ENCODE assay signal across 8 mouse cellular contexts in the genomic region with DNA sequence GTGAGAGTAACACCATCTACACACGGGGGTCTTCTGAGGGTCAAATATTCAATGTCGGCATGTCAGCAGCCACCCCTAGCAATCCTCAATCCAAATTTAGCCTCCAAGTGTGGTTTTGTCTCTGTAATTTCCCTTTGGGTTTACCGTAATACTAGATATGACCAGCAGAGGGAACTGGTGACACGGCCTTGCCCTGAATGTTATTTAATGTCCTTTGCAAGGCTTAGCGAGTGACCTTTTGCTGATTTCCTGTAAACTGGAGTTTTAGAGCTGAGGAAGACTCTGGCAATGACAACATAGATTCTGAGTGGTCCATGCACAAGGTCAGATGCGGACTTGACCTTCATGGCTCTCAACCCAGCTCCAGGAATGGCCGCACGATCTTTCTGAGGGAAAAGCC. TPM values are rescaled to one million over a fixed set of nuclear protein-coding genes. Genes with fewer than 3 reads are reported as not detected.
DNase-seq lines count a peak whose midpoint lies in the region; ATAC-seq and TF ChIP-seq lines count a peak whose summit lies in the region.

No protein-coding gene starts in this region.

- no peak overlapping the region for H3K4me2 ChIP-seq in heart, embryonic 11.5 days

- H3K9ac ChIP-seq in heart, embryonic 11.5 days (ENCODE audit: low read depth, low read length), result no peak overlapping the region

- peak overlapping the region; percentile 41; the same call in 1 of the 2 replicates for H3K27ac ChIP-seq in heart, embryonic 11.5 days (ENCODE audit: low read depth, low read length)

- peaks cover 3% of the 10 kb centered on the region; the same call in 1 of the 2 replicates for H3K27me3 ChIP-seq in G1E (ENCODE audit: insufficient read depth, low read length)
- no peaks in the 10 kb centered on the region for H3K27me3 ChIP-seq in heart, embryonic 11.5 days (ENCODE audit: control insufficient read depth, insufficient read depth, low read length)

- intact Hi-C loops in left cerebral cortex, postnatal 36 days (cut with DNase I), result no loop called here
- intact Hi-C loops in left cerebral cortex, postnatal 25 days (cut with DNase I), result no loop called here

- H3K9me3 ChIP-seq in G1E (replicated peaks), result no peaks in the 10 kb centered on the region
- H3K9me3 ChIP-seq in heart, embryonic 11.5 days (replicated peaks; ENCODE audit: control insufficient read depth, low read length), result no peaks in the 10 kb centered on the region

- no peak; the same call in 1 of the 2 replicates for ATAC-seq in G1E (ENCODE audit: extremely low read depth, insufficient number of reproducible peaks, low FRiP score, poor library complexity, severe bottlenecking)
- no peak for ATAC-seq in heart, embryonic 11.5 days (replicated peaks; ENCODE audit: insufficient number of reproducible peaks, low FRiP score, low TSS enrichment)

- 34% methylated on average over 8 of the region's 8 CpGs for WGBS in heart, embryonic 11.5 days (ENCODE audit: insufficient replicate concordance)

- no peaks in the 10 kb centered on the region for H3K36me3 ChIP-seq in G1E (replicated peaks)
- H3K36me3 ChIP-seq in heart, embryonic 11.5 days (ENCODE audit: control insufficient read depth, insufficient read depth, low read length), result no peaks in the 10 kb centered on the region

- no peak overlapping the region for H3K4me3 ChIP-seq in G1E (ENCODE audit: low read depth, low read length)
- no peak overlapping the region for H3K4me3 ChIP-seq in heart, embryonic 11.5 days (ENCODE audit: low read depth, low read length)

- TF ChIP-seq CTCF in G1E (IDR thresholded peaks at IDR 0.05; ENCODE audit: low read depth, low read length), result 0 out of 2 replicates have a peak, but pooled peaks have one; percentile 21

- H3K4me1 ChIP-seq in G1E (ENCODE audit: insufficient read depth, low read depth, low read length), result no peaks in the 10 kb centered on the region
- H3K4me1 ChIP-seq in heart, embryonic 11.5 days (ENCODE audit: control insufficient read depth, insufficient read depth, low read length), result no peaks in the 10 kb centered on the region

- DNase-seq in left cerebral cortex, adult 11 months (ENCODE audit: low spot score), result peak; percentile 28
- no peak for DNase-seq in left cerebral cortex, postnatal 36 days (ENCODE audit: low spot score in 2 of 2)
- peak; percentile 2 for DNase-seq in G1E (ENCODE audit: low spot score)
- peak; percentile 62 for DNase-seq in c-Kit-positive CD71-negative TER-119-negative erythroid progenitor cells, embryonic 14.5 days (ENCODE audit: low read depth)
- peak; percentile 32 to 49 for DNase-seq in left cerebral cortex, postnatal 25 days (ENCODE audit: low spot score in 2 of 2)
- peak; percentile 68 for DNase-seq in retina, postnatal 1 day
- no peak for DNase-seq in gastrocnemius, postnatal 25 days

RNA-seq across cellular contexts. Expression of a gene that starts 44.7 kb away (rescaled TPM):
- 1 to 10 TPM; 1.2 to 1.8 TPM for total RNA-seq in left cerebral cortex, postnatal 36 days (2021)
- total RNA-seq in G1E (2014; fragmentation: Nextera tagmentation) (not detected in 2 replicates), G1E (2017) (0.05 TPM in 1 of 2 replicates, not detected in the other)
- not detected in 2 replicates for polyA plus RNA-seq in G1E (2012)
- 1.1 and 1.2 TPM in 2 replicates for polyA plus RNA-seq in heart, embryonic 11.5 days (2014; fragmentation: Nextera tagmentation; extraction: Ambion mirVana)
- 1 to 10 TPM; 1.6 to 2.6 TPM for total RNA-seq in left cerebral cortex, postnatal 25 days (2021)
- under 1 TPM in 1 of 2 experiments, not detected in 1; 0.10 TPM for total RNA-seq in gastrocnemius, postnatal 25 days (2021)

Comparison
In these comparisons a context has a peak if more than half of its experiments do, and no peak if none do; other contexts are left out.
1. DNase-seq: peak in left cerebral cortex, adult 11 months (single experiment), G1E (single experiment), c-Kit-positive CD71-negative TER-119-negative erythroid progenitor cells, embryonic 14.5 days (single experiment), left cerebral cortex, postnatal 25 days (2 of 2) and retina, postnatal 1 day (single experiment); none in left cerebral cortex, postnatal 36 days (0 of 2) and gastrocnemius, postnatal 25 days (single experiment).